Mouse (Mus musculus) lung, postnatal 4 days (tissue): ENCODE results near the gene R3hcc1l.

Source experiments
- DNase-seq, 2 experiments: peaks; one replicate each; pipeline ENCODE4 v3.0.0; 2021

The R3hcc1l gene

DNA sequence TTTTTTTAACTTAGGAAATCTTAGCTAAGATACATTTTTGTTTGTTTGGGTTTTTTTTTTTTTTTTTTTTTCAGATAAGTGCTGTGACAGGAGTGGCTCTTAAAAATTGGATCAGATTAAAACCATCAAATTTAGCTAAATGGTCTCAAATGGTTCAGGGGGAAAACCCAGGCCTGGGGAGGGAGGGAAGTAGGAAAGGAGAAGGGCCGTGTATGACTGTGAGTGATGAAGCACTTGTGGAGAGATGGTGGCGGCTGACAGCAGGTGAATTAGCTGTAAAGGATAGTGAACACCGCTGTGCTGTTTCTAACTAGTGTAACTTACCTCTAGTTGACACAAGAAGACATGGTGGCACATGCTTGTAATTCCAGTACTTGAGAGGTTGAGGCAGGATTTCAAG is 40.1 kb downstream of the R3hcc1l start:
- no peak for DNase-seq

DNA sequence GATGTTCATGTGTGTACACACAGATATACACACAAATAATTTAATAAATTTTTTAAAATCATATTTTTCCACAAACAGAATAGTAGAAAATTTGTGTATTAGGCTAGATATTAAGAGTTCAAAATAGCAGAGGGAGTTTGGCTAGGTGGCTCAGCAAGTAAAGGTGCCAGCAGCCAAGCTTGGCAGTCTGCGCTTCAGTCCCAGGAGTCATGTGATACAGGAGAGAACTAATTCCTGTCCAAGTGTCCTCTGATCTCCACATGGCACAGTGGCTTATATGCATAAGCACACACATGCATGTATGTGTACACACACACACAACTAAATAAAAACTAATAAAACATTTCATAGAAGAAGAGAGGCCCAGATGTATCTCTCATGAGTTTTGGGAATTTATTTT is 43.4 kb downstream of the R3hcc1l start:
- DNase-seq = no peak

DNA sequence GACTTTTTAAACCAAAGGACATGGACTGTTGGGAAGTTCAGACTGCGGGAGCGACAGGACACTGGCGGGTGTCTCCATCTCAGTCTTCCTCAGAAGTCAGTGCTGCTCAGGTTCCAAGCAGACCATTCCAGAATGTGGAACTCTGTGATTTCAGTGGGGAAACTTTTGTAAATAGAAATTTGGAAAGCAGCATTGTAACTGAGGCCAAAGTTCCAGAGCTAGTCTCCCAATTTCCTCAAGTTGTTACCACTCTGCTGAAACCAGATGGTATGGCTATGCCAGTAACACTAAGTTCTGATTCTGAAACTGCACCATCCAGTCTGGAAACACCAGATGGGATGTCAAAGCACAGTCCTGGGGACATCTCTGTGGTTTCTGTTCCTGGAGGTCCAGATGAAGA is 44.4 kb downstream of the R3hcc1l start:
- DNase-seq = no peak

DNA sequence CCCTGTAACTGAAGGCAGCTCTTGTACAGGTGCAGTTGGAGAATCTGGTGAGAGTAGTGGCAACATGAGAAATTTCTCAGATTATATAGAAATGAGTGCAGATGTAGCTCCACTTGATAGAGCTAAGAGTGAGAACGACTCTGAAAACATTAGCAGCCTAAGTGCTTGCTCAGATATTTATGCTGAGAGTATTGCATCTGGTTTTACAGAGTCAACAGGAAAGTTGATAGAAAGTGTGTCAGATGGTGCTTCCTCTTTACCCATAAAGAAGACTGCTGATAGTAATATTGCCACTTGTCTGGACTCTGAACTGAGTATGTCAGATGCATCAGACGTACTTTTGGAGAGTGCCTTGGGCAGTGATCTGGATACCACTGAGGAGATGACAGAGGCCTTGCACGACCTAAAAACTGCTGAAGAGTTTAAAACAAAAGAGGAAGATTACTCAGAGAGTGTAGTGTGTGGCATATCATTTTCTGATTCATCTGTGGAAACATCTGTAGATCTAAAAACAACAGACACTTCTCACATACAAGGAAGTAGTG is 45.2 kb downstream of the R3hcc1l start:
- no peak for DNase-seq

DNA sequence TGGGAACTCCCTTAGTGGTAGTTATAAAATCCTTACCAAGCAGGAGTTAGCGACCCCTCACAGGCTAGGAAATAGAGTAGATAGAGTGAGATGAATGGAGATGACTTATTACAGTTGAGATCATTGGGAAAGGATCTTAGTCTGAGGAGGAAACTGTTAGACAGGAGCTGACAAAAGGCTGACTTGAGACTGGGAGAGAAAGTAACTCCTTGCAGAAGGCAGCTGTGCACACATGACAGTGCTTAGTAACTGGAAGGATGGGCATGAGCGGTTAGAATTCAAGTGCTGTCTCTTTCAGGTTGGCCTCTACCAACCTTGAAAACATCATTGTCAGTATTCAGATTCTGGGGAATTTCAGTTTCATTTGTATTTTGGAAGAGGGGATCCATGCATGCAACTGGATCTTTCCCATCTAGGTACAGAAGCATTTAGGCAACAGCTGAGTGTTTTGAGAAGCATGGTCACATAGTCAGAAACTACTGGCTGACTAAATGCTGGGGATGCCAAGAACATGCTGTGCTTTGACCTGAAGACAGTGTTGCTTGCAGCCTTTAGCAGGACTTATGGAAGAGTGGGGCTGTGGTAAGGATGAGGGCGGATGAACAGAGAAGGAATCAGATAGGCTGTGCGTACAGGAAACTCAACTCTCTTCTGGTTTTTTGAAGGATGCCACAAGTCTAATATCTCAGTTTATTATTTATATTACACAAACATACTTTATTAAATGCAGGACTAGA is 47.9 kb downstream of the R3hcc1l start:
- no peak for DNase-seq

DNA sequence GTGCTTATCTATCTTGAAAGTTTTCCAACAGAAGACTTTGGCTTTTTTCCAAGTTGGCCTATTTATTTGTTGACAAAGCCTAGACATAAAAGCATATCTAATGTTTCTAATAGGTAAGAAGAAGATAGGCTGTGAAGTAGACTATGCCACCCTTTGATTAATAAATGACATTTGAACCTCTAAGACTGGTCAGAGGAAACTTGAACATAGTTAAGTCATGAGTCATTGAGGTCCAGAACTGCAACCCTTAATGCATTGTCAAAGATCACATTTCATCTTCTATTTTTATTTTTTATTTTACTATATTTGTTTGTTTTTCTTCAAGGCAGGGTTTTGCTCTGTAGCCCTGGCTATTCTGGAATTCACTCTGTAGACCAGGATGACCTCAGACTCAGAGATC is 48.5 kb downstream of the R3hcc1l start:
- DNase-seq = no peak

DNA sequence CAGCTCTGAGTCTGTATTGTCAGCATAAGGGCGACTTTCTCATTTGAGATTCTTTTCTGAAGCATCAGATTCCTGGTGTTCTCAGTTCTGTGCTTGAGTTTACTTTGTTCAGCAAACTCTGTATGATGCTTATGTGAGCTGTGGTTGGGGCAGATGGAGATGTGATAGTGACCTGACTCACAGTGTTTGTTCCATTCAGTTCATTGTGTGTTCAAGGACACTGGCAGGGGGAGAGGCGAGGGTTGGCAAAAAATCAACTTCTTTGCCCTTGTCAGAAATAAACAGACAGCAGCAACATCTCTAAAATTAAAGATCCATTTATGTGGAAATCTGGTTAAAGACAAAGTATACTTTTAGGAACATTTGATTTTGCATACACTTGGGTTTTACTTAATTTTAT is 50.5 kb downstream of the R3hcc1l start:
- DNase-seq = no peak

DNA sequence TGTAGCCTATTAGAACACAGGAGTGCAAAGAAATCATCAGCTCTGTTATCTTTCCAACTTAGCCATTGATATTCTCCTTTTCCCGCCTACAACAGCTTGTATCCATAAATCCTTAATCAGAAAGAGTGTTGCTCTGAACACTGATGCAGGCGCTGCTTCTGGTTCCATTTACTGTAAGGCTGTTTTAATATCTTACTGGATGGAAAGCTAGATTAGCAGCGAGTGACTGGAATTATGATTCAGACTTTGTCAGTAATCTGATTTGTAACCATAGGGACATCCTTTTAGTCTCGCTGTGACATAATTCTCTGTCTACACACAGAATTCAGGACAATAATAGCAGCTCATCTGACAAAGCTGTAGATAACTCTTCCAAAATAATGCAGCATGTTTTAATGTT is 52.7 kb downstream of the R3hcc1l start:
- DNase-seq = no peak

DNA sequence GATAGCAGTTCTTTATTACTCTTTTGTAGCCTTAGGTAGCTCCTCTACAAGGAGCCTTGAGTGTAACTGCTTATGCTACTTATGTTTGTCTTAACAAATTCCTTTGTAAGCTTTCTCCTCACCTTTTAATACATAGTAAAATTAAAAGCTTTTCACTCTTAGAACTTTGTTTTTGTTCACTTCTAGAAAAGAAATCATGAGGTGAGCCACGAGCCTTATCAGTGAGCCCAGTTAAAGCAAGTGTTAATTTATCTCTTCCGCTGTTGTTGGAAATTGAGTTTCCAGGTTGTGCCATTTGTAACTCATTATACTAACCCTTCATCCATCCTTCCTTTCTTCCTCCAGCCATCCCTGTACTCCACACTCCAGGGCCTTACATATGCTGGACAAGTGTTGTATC is 56.8 kb downstream of the R3hcc1l start:
- DNase-seq = no peak

DNA sequence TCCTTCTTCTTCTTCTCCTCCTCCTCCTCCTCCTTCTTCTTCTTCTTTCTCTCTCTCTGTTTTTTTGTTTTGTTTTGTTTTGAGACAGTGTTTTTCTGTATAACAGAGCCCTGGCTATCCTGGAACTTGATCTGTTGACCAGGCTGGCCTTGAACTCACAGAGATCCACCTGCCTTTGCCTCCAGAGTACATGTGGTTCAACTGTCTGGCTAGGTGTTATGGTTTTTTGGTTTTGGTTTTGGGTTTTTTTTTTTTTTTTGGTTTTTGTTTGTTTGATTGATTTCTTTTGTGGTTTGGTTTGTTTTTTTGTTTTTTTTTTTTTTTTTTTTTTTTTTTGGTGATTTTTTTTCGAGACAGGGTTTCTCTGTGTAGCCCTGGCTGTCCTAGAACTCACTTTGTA is 58.3 kb downstream of the R3hcc1l start:
- no peak for DNase-seq

DNA sequence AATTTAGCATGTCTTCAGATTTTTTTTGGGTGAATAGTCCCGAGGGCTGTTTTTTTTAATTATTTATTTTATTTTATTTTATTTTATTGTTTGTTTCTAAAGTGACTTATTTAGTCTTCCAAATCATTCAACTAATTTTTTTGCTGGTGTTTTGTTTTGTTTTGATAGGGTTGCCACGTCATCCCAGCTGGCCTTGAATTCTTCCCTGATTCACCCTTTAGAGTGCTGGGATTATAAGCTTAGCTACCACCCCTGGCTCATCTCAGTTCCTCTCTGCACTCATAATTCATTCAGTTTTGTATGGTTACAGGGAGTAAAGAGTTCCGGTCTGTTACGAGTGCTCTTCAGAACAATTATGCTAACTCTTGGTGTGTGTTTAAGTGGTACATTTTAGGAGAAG is 60.1 kb downstream of the R3hcc1l start:
- no peak for DNase-seq

DNA sequence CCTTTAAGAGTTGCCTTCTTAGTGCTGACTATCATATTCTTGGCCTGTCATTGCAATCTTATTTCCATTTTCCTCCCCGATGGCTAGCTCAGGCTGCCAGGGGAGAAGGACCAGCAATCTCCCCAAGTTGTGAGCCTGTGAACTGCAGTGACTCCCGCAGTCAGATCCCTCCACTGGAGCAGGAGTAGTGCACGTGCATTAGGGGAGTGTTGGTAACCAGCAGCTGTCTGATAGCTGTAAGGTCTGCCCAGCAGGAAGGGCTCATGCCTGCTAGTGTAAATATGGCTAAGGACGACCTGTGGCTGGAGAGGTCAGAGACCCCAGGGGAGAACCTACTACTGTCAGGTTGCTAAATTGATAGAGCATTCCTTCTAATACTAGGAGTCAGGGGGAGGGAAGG is 62.1 kb downstream of the R3hcc1l start:
- DNase-seq = no peak

DNA sequence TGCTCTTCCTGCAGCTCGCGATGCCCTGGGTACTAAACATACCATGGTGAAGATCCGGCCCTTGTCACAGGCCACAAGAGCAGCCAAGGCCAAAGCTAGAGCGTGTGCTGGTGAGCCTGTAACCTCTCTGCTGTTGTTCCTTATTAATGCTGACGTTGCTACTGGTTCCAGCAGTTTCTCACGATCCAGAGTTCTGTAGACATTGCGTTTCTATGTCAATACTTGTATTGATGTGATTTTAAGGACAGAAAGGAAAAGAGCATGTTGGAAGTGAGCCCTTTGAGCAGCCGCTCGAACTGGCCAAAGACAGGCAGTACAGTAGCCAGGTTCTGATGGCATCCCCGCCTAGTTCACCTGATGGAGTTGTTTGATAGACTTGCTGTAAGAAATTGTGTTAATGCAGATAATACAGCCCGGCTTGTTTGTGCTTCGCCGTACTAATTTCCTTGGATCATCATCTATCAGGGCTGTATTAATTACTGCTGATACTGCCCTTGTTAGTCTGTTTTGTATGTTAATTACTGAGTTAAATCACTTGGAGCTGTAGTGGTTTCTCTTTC is 64.3 kb downstream of the R3hcc1l start:
- no peak for DNase-seq

DNA sequence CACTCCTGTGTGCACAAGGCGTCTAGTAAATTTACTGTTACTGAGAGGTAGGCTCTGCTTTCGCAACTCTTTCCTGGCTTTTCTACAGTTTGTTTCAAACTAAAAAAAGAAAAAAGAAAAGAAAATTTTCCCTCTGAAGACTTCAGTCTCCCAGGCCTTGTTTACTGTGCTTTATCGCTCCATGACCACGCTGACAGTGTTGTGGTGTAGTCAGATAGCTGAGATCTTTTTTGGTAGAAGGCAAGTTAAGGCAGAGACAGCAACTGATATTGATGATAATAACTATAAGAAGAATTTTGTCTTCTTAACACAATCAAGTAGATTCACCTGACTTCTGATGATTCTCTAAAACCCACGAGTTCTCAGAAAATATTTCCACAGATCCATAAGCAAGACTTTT is 65.1 kb downstream of the R3hcc1l start:
- no peak for DNase-seq

DNA sequence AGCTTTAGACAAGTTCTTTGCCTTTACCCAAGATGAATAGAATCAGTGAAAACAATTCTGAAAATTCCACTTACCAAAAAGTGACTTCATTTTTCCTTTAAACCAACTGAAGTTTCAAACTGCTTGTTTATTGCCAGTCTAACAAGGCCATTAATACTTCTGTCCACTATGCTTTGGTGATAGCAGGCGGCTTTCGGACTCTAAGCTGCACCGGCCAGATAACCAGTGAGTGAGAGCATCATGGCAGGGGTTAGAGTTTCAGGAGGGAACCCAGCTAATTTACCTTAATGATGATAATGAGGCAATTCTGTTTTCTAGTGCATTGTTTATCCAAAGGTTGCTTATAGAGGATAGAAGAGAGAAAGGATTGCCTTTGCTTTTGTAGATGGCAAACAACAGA is 65.6 kb downstream of the R3hcc1l start:
- DNase-seq = no peak

DNA sequence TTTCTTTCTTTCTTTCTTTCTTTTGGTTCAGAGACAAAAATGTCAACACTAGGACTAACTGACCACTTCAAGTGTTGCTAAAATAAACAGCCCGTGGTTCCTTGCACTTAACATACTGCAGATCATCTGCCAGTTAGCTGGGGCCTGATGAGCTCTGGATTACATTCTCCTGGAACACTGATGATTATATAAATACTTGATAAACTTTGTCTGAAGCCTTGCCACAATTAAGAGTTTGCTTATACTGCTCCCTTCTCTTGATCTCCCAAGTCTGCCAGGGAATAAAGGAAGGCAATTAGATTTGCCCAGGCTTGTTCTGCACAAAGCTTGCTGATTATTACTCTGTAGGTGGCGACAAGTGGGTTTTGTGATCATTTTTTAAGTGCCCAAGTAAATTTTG is 69.1 kb downstream of the R3hcc1l start:
- no peak for DNase-seq

DNA sequence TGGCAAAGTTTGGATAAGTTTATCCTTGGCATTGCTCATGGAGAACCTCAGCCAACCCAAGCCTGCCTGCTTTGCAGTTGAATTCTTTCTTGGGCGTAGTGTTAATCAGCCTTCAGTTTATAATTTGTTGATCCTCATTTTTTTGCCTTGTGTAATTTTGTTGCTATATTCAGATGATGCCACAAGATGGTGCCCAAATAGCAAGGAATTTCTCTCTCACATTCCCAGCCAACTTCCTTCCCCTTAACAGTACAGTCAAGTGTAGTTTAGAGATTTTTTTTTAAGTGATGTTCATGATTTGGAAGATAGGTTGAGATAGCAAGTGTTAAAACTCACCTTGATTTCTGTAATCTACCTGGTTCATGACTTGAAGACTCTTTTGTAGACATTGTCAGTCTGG is 70.7 kb downstream of the R3hcc1l start:
- no peak for DNase-seq

DNA sequence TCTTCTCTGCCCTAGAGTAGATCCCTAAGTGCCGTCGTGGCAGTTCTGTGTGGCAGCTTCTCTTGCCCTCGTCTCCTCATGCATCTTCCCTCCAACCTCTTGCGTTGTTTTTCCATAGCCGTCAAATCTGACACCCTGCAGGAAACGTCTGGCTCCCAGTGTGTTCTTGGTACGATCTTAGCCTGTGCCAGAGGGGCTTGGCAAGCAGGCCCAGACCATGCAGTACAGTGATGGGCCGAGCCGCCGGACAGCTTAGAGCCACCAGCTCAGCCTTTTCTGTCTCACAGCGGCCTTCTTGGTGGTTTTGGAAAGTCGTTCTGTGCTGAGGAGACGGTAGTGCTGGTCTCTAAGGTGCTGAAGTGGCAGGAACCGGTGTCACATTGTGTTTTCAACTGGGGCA is 73.0 kb downstream of the R3hcc1l start:
- no peak for DNase-seq

DNA sequence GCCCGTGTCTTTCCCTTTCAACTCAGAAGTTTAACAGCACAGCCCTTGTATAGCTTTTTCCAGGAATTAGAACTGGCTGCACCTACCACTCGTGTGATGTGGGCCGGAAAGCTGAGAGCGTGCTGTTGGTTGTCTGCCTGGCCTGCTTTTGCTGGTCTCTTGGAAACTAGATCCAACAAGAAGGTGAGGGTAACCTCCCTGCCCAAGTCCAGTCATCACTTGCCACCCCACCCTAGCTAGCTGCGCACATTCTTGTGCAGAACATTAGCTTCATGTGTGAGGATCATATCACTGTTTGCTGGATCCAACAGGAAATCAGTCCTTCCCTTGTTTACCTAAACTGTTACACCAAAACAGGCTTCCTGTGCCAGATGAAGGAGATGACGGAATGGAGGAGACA is 74.9 kb downstream of the R3hcc1l start:
- no peak for DNase-seq

DNA sequence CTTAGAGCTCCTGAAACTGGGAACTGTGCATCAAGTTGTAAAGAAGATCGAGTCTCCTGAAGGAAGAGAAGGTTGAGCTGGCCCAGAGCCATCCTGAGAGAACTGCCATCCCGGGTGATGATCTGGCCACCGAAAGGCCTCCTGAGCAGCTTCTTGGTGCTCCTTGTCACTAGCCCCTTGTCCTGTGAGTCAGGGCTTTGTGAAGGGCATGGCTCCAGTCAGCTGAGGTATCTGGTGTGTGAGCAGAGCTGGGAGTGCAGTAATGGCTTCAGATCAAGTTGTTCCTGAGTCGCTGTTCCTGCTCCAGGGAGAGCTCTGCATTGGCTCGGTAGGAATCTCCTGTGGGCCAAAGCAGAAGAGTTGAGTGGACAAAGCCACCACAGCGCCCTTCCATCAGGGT is 76.5 kb downstream of the R3hcc1l start:
- no peak for DNase-seq

DNA sequence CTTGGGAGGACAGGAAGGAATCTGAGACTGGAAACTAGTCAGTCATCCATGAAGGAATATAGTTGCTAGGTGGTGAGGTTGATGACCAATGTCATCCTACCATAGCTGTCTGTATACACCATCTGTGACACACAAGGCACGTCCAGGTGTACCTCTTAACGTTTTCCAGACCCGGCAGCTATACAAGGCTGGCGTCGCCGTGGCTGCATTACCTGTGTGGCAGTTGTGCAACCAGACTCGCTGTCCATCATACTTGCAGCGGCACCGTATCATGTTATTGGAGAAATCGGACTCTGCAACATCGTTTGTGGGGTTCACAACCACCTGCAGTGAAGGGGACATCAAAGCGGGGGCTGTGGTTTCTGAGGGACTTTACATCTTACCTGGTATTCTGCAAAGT is 78.7 kb downstream of the R3hcc1l start:
- DNase-seq = no peak

DNA sequence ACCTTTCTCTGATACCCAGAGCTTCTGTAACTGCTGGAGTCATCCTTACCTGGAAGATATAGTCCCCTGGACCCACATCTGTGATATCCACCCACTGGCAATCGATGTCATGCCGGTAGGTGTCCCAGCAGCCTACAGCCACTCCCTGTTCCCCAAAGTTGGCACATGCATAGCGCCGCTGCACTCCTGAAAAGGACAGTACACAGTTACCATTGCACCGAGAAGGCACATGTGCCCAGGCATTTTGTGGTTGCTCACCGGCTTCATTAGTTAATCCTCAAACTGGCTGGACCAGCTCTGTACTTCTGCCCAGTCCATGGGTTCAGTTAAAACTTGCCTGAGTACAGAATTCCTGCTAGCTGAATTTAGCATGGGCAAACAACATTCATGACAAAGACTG is 79.3 kb downstream of the R3hcc1l start:
- no peak for DNase-seq

DNA sequence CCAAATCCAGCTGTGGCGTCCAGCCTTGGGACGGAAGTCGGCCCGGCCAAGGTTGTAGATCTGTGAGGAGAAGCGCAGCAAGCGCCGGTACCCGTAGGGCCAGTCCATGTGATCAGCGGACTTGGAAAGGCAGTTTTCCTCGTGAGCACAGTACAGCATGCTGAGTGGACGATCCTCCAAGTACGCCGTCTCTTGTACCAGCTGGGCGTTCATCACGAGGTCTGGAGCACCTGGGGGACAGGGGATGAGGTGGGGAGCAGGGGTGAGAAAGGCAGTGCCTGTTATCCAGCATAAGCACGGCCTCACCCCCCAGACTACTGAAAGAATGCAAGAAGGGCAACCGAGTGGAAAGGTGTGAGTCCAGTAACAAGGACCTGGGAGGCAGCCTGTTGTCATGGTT is 81.3 kb downstream of the R3hcc1l start:
- DNase-seq = no peak

DNA sequence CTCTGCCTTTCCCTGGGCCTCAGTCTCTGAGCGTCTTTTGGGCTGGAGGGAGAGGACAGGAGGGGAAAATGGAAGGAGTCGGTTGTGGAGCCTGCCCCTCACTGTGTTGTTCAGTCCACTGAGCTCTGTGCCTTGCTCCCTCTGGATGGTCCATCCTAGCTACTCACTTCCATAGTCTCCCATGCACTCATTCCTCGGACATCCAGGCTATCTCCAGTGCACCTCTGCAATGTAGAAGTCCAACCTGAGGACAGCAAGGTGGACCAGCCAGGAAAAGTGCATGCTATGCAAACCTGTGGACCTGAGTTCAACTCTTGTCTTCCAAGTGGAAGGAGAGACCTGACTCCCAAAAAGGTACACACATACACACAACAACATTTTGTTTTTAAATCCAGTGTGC is 82.0 kb downstream of the R3hcc1l start:
- DNase-seq = no peak

DNA sequence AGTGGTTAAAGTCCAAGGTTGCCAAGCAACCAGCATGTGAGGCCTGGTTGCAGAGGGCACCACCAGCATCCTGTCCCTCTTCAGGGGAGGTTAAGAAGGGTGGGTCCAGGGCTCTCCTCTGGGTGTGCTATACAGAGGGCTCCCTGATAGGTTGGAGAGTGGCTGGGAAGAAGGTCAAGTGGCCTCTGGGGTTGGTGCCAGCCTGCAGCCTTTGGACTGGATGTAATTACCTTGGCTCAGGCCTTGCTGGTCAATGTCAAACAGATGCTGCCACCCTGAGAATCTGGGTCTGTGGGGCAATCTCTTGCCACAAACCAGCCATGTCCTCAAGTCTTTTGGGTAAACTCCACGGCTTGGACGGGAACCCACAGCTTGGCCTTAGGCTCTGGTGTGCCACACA is 82.9 kb downstream of the R3hcc1l start:
- no peak for DNase-seq
